Mouse (Mus musculus): ENCODE measurements around the gene Ankrd35. TPM values are rescaled to one million over a fixed set of nuclear protein-coding genes. Genes with fewer than 3 reads are reported as not detected.

Ankrd35 gene
- polyA plus RNA-seq, 1 experiment from 2014 or later = 0.16 TPM

DNA sequence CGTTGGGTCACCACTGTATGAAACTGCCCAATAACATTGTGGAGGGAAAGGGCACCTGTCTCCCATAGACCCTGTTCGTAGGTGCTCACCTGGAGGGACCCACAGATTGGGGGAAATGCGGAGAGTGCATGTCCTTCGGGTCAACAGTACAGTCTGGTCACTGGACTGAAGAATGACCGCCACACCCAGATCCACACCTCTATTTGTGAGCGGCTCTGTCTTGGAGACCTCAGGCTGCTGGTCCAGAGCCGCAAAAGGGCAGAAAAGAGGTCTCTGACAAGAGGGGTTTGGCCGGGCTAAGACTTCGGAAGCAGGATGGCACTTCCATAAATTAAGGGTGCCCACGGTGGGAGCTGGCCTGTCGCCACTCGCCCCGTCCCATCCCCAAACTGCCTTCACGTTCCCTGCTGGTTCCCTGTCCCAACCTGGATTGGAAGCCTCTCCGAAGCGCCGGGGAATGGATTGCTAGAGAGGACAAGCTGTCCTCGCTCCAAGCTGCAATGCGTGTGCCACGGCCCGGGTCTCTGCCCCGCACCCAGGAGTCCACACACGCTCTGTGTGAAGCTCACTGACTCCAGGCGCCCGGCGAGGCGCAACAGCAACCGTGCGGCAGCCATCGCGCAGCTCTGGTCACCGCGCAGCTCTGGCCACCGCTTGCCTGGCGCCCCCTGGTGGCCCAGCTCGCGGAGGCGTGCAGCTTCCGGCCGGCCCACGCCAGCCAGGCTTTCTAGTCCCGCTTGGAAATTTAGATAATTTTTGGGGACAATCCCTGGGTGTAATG lies 38.2 kb downstream of the Ankrd35 start, which contains the start of gene Nudt17:
Gene Nudt17, minus strand, starts transcription at position 660 of the 781 bp plus-strand sequence.
- DNase-seq (ENCODE audit: low spot score) = peak; percentile 90
- Histone ChIP-seq H3K4me1 (ENCODE audit: control insufficient read depth, insufficient read depth, low read length) (0 out of 2 replicates have a peak, but pooled peaks cover 4% of the 10 kb centered on the region), H3K4me3 (ENCODE audit: low read depth, low read length) (peak within 1 kb of the TSS; percentile 43), H3K9me3 (ENCODE audit: control insufficient read depth, low read length) (no peaks in the 10 kb centered on the region), H3K4me2 (ENCODE audit: low read depth) (peak within 1 kb of the TSS; percentile 94), H3K36me3 (ENCODE audit: control insufficient read depth, insufficient read depth, low read length) (peaks cover 7% of the 10 kb centered on the region), H3K9ac (ENCODE audit: low read length) (peak within 1 kb of the TSS; percentile 68), H3K27me3 (ENCODE audit: control insufficient read depth, insufficient read depth, low read length) (no peaks in the 10 kb centered on the region), H3K27ac (ENCODE audit: low read depth, low read length) (no peak within 1 kb of the TSS)
- peak; percentile 88 for ATAC-seq (ENCODE audit: insufficient read depth, low FRiP score, low TSS enrichment)
- 6% methylated on average over 42 of the region's 42 CpGs for WGBS

DNA sequence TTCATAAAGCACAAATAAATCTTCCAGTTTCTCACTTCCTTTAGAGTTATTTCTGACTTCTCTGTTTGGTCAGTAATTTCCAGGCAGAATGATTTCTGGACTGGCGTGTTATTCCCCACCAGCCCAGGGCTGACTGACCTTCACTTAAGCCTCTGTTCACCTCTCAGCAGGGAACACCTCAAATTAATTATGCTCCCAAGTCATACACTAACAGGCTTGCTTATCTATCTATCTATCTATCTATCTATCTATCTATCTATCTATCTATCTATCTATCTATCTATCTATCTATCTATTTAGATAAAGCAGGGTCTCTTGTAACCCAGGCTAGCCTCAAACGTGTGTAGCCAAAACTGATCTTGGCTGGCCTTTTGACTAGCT lies 38.7 kb downstream of the Ankrd35 start:
- Histone ChIP-seq H3K4me2 (ENCODE audit: low read depth) (peak overlapping the region; percentile 94), H3K36me3 (ENCODE audit: control insufficient read depth, insufficient read depth, low read length) (peaks cover 10% of the 10 kb centered on the region), H3K4me1 (ENCODE audit: control insufficient read depth, insufficient read depth, low read length) (0 out of 2 replicates have a peak, but pooled peaks cover 4% of the 10 kb centered on the region), H3K9me3 (ENCODE audit: control insufficient read depth, low read length) (no peaks in the 10 kb centered on the region), H3K4me3 (ENCODE audit: low read depth, low read length) (peak overlapping the region; percentile 43), H3K9ac (ENCODE audit: low read length) (no peak overlapping the region), H3K27ac (ENCODE audit: low read depth, low read length) (no peak overlapping the region), H3K27me3 (ENCODE audit: control insufficient read depth, insufficient read depth, low read length) (no peaks in the 10 kb centered on the region)
- ATAC-seq (ENCODE audit: insufficient read depth, low FRiP score, low TSS enrichment) = no peak; the same call in 1 of the 2 replicates
- DNase-seq (ENCODE audit: low spot score) = no peak
- WGBS = 51% methylated on average over 2 of the region's 2 CpGs

- DNase-seq (ENCODE audit: low spot score) (peak; percentile 6), ATAC-seq (ENCODE audit: insufficient read depth, low FRiP score, low TSS enrichment) (no peak)
- no peak overlapping the region for H3K4me2 ChIP-seq (ENCODE audit: low read depth)
- H3K36me3 ChIP-seq (ENCODE audit: control insufficient read depth, insufficient read depth, low read length) = peaks cover 23% of the 10 kb centered on the region
- no peaks in the 10 kb centered on the region for H3K27me3 ChIP-seq (ENCODE audit: control insufficient read depth, insufficient read depth, low read length)
- no peaks in the 10 kb centered on the region for H3K9me3 ChIP-seq (ENCODE audit: control insufficient read depth, low read length)
- 93% methylated on average over 5 of the region's 5 CpGs for WGBS
- H3K4me3 ChIP-seq (ENCODE audit: low read depth, low read length) = no peak overlapping the region
- no peak overlapping the region for H3K9ac ChIP-seq (ENCODE audit: low read length)
- no peaks in the 10 kb centered on the region for H3K4me1 ChIP-seq (ENCODE audit: control insufficient read depth, insufficient read depth, low read length)
- no peak overlapping the region for H3K27ac ChIP-seq (ENCODE audit: low read depth, low read length)
Observed at GRCm38 (mm10) chr3:96714286-96714685, 44.4 kb downstream of the Ankrd35 start.

DNA sequence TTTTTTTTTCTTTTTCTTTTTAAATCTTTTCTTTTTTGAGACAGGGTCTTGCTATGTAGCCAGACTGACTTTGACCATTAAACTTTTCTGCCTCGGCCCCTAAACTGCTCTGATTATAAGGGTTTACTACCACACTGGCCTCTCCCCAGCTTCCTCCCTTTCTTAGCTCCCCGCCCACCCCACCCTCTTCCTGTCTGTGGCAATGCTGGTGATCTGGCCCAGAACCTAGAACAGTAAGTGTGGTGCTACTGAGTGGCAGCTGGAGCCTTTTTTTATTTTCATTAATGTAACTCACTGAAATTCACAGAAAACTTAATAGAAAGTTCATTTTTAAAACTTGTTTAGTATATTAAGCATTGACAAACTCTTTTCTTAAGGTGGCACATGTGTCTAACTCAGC lies 45.9 kb downstream of the Ankrd35 start:
- Histone ChIP-seq H3K9me3 (ENCODE audit: control insufficient read depth, low read length) (no peaks in the 10 kb centered on the region), H3K9ac (ENCODE audit: low read length) (no peak overlapping the region), H3K27me3 (ENCODE audit: control insufficient read depth, insufficient read depth, low read length) (no peaks in the 10 kb centered on the region), H3K4me3 (ENCODE audit: low read depth, low read length) (no peak overlapping the region), H3K4me1 (ENCODE audit: control insufficient read depth, insufficient read depth, low read length) (no peaks in the 10 kb centered on the region), H3K4me2 (ENCODE audit: low read depth) (no peak overlapping the region), H3K27ac (ENCODE audit: low read depth, low read length) (no peak overlapping the region), H3K36me3 (ENCODE audit: control insufficient read depth, insufficient read depth, low read length) (peaks cover 21% of the 10 kb centered on the region)
- ATAC-seq (ENCODE audit: insufficient read depth, low FRiP score, low TSS enrichment) (no peak), DNase-seq (ENCODE audit: low spot score) (no peak)
- 79% methylated on average over 2 of the region's 2 CpGs for WGBS

GRCm38 (mm10) chr3:96719173-96719572 lies 49.2 kb downstream of the Ankrd35 start:
- Histone ChIP-seq H3K9me3 (ENCODE audit: control insufficient read depth, low read length) (no peaks in the 10 kb centered on the region), H3K27me3 (ENCODE audit: control insufficient read depth, insufficient read depth, low read length) (no peaks in the 10 kb centered on the region), H3K9ac (ENCODE audit: low read length) (no peak overlapping the region), H3K4me3 (ENCODE audit: low read depth, low read length) (no peak overlapping the region), H3K4me1 (ENCODE audit: control insufficient read depth, insufficient read depth, low read length) (no peaks in the 10 kb centered on the region), H3K4me2 (ENCODE audit: low read depth) (no peak overlapping the region), H3K27ac (ENCODE audit: low read depth, low read length) (no peak overlapping the region), H3K36me3 (ENCODE audit: control insufficient read depth, insufficient read depth, low read length) (peaks cover 12% of the 10 kb centered on the region)
- WGBS = 47% methylated on average over 14 of the region's 14 CpGs
- ATAC-seq (ENCODE audit: insufficient read depth, low FRiP score, low TSS enrichment) (no peak), DNase-seq (ENCODE audit: low spot score) (no peak)

GRCm38 (mm10) chr3:96727343-96727827 lies 57.5 kb downstream of the Ankrd35 start, which contains the start of the genes Polr3c and Rnf115:
Gene Polr3c, minus strand, starts transcription at chr3:96727628.
Gene Rnf115, plus strand, starts transcription at chr3:96727664.
- Histone ChIP-seq H3K27ac (ENCODE audit: low read depth, low read length) (peak within 1 kb of the TSS; percentile 39), H3K9me3 (ENCODE audit: control insufficient read depth, low read length) (no peaks in the 10 kb centered on the region), H3K27me3 (ENCODE audit: control insufficient read depth, insufficient read depth, low read length) (no peaks in the 10 kb centered on the region), H3K36me3 (ENCODE audit: control insufficient read depth, insufficient read depth, low read length) (0 out of 2 replicates have a peak, but pooled peaks cover 2% of the 10 kb centered on the region), H3K4me1 (ENCODE audit: control insufficient read depth, insufficient read depth, low read length) (peaks cover 15% of the 10 kb centered on the region), H3K4me3 (ENCODE audit: low read depth, low read length) (peak within 1 kb of the TSS; percentile 63), H3K9ac (ENCODE audit: low read length) (peak within 1 kb of the TSS; percentile 59), H3K4me2 (ENCODE audit: low read depth) (peak within 1 kb of the TSS; percentile 64)
- DNase-seq (ENCODE audit: low spot score) = peak; percentile 95
- ATAC-seq (ENCODE audit: insufficient read depth, low FRiP score, low TSS enrichment) = peak; percentile 98
- under 1% methylated on average over 40 of the region's 52 CpGs for WGBS

DNA sequence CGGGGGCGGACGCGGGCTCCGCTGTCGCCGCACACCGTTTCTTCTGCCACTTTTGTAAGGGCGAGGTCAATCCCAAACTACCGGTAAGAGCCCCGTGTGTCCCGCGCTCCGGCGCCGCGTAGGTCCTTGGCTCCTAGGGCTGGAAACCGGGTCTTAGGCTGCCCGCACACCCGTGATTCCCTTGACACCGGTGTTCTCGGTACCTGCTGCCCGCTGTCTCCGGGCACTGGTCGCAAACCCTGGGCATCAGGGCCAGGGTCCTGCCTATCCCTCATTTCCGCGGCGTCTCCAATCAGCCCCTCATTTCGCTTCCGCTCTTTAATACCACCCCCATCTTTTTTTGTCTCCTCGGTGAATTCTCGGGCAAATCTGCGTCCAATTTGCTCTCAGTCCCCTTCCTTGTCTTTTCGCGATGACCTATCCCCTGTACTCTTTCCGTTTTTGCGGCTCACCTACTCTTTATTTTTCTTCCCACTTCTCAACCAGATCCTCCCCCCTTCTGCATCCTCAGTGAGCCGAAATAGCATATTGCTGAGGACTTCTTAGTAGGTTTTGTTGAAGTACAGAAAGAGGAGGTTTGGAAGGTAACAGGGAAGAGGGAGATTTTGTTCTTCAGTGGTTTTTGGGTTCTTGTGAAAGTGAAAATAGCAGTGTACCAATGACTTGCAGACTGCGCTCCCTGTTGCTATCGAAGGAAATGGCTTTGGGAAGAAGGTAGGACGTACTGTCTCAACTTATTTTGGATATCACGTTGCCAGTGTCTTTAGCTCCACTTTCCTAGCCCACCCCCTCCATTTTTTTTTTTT lies 58.1 kb downstream of the Ankrd35 start:
- H3K4me2 ChIP-seq (ENCODE audit: low read depth) = peak overlapping the region; percentile 64
- peak overlapping the region; percentile 39 for H3K27ac ChIP-seq (ENCODE audit: low read depth, low read length)
- 0 out of 2 replicates have a peak, but pooled peaks cover 2% of the 10 kb centered on the region for H3K36me3 ChIP-seq (ENCODE audit: control insufficient read depth, insufficient read depth, low read length)
- H3K4me3 ChIP-seq (ENCODE audit: low read depth, low read length) = peak overlapping the region; percentile 63
- H3K9me3 ChIP-seq (ENCODE audit: control insufficient read depth, low read length) = no peaks in the 10 kb centered on the region
- under 1% methylated on average over 42 of the region's 42 CpGs for WGBS
- H3K4me1 ChIP-seq (ENCODE audit: control insufficient read depth, insufficient read depth, low read length) = peaks cover 15% of the 10 kb centered on the region
- peak overlapping the region; percentile 59 for H3K9ac ChIP-seq (ENCODE audit: low read length)
- ATAC-seq (ENCODE audit: insufficient read depth, low FRiP score, low TSS enrichment) (peak; percentile 58), DNase-seq (ENCODE audit: low spot score) (no peak)
- H3K27me3 ChIP-seq (ENCODE audit: control insufficient read depth, insufficient read depth, low read length) = no peaks in the 10 kb centered on the region

DNA sequence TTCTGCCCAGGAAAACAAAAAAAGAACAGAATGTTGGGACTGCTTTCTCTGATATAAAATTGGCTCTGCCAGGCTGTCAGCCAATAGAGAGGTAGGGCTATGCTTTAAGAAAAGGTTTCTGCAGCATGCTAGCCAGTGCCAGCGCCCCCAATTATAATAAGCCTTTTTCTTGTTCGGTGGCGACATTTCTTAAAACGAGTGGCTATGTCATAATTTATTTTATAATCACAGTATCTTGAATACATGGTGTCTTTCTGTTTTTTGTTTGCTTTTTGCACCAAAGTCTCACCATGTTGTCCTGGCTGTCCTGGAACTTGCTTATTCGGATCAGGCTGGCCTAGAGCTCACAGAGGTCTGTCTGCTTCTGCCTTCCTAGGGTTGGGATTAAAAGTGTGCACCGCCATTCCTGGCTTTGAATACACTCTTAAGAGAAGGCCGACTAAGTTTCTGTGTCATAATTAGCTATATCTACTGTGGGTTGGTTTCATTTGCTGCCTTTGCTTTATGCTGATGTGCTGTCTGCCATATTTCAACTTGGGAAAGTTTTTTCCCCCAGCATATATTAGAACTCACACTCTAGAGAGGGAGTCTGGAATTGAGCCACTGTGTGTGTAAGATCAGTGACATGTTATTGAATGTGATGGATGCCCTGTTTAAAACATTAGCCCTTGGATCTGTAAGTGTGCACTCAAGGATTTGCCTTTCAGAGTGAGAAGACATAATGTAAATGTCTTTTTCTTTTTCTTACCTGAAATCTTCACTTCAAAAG lies 58.9 kb downstream of the Ankrd35 start:
- Histone ChIP-seq H3K4me1 (ENCODE audit: control insufficient read depth, insufficient read depth, low read length) (peaks cover 15% of the 10 kb centered on the region), H3K36me3 (ENCODE audit: control insufficient read depth, insufficient read depth, low read length) (no peaks in the 10 kb centered on the region), H3K4me3 (ENCODE audit: low read depth, low read length) (peak overlapping the region; percentile 63), H3K9me3 (ENCODE audit: control insufficient read depth, low read length) (no peaks in the 10 kb centered on the region), H3K27ac (ENCODE audit: low read depth, low read length) (no peak overlapping the region), H3K9ac (ENCODE audit: low read length) (no peak overlapping the region; the same call in 1 of the 2 replicates), H3K4me2 (ENCODE audit: low read depth) (peak overlapping the region; percentile 64), H3K27me3 (ENCODE audit: control insufficient read depth, insufficient read depth, low read length) (no peaks in the 10 kb centered on the region)
- no peak for DNase-seq (ENCODE audit: low spot score)
- ATAC-seq (ENCODE audit: insufficient read depth, low FRiP score, low TSS enrichment) = no peak
- 62% methylated on average over 7 of the region's 7 CpGs for WGBS
